Mouse (Mus musculus) common myeloid progenitor, adult 5-6 weeks (primary cell): ENCODE data around the gene Nrbf2. TPM values are rescaled to one million over a fixed set of nuclear protein-coding genes. Genes with fewer than 3 reads are reported as not detected.

Source experiments
- ATAC-seq: replicated peaks from 2 replicates; pipeline ENCODE4 v1.8.0; 2016; ENCODE audit warnings: low read depth, mild to moderate bottlenecking, moderate TSS enrichment, inconsistent platforms; ENCODE audit not compliant: poor library complexity, severe bottlenecking
- total RNA-seq: library from RNA; stranded (forward); fragments of 200-1000, 187-1606 nt; gene quantifications from 2 replicates; pipeline ENCODE4 v1.2.3, GENCODE M21; 2017

The Nrbf2 gene
- total RNA-seq, 1 experiment from 2014 or later = 25.1 TPM

DNA sequence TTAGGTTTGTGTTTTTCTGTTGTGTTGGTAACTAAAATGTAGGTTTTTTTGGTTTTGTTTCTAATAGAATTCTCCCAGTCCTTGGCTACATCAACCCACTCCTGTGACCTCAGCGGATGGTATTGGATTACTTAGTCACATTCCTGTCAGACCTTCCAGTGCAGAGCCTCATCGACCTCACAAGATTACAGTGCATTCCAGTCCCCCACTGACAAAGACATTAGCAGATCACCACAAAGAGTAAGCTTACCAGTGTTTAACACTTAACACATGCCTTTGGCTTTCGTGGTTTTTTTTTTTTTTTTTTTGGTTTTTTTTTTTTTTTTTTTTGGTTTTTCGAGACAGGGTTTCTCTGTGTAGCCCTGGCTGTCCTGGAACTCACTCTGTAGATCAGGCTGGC, 61.2 kb downstream of the Nrbf2 start:
- ATAC-seq = peak; percentile 50

DNA sequence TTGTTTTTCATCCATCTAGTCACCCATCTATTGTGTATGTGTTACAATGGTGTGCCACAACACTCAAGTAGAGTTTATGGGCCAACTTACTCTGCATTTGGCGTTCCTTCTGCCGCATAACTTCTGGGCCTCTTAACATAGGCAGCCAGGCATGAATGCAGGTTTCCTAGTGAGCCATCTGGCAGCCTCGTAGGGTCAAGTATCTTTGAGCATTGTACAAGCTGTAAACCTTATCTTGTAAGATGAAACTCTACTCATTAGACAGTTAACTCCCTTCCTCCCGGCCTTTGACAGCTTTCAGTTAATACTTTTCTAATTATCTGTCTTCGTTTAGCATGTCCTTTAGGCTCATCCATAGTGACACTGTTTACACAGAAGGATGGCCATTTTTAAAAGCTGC, 63.8 kb downstream of the Nrbf2 start:
- no peak for ATAC-seq

DNA sequence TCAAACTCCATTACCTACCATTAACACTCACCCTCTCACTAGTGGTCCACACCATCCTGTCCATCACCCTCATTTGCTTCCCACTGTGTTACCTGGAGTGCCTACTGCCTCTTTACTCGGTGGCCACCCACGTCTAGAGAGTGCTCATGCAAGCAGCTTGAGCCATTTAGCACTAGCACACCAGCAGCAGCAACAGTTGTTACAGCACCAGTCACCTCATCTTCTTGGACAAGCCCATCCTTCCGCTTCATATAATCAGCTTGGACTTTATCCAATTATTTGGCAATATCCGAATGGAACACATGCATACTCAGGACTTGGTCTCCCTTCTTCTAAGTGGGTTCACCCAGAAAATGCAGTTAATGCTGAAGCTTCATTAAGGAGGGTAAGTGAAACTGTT, 64.9 kb downstream of the Nrbf2 start:
- no peak for ATAC-seq

DNA sequence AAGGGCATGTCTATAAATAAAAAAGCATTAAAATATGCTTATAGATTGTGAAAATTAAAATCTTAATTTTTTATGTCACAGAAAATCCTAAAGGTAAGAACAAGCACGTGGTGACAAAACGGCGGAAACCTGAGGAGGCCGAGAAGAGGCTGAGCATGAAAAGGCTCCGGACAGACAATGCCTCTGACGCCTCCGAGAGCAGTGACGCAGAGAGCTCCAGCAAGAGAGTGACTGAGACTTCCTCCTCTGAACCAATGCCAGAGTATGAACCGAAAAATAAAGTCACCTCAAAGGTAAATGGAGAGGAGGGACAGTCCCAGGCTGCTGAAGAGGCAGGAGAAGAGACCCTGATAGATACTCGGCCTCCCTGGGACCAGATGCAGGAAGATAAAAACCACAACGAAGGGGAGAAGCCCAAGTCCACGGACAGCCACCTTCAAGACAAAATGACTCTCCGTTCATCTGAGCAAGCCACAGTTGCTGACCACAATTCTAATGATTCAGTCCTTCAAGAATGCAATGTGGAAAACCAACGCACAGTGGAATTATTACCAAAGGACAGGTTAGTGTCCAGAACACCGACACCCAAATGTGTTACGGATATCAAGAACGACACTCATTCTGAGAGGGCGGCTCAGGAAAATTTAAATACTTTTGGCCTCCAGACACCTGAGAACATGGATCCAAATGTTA, 66.1 kb downstream of the Nrbf2 start:
- ATAC-seq = no peak

DNA sequence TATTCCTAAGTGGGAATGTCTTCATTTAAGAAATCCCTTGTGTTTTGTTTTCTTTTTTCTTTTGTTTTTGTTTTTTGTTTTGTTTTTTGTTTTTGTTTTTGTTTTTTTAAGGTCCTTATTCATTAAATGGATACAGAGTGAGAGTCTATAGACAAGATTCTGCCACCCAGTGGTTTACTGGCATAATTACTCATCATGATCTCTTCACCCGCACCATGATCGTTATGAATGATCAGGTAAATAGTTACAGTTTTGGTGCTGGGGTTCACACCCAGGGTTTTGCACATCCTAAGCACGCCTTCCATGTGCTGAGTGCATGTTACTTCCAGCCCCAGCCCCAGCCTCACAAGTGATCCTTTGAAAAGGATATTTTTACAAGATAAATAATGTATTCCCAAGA, 68.2 kb downstream of the Nrbf2 start:
- no peak for ATAC-seq

Other genes with a start within 250 kb of the Nrbf2 start
- gene Jmjd1c, start 189.2 kb downstream of the Nrbf2 start, total RNA-seq = 134 and 162 TPM in 2 replicates
- gene Reep3, start 188.4 kb downstream of the Nrbf2 start, total RNA-seq = 8.5 and 12.5 TPM in 2 replicates